Mouse (Mus musculus) testis, adult 2 months (tissue): ENCODE measurements at regions not wholly inside any gene's neighbourhood (a gene's known extent, or its start where the extent isn't known, plus 50 kb on each side); places are given as distances from the start of the nearest gene placed in this dataset.

Source experiments
- CTCF ChIP-seq: fragments of 200-500 bp; IDR thresholded peaks from 2 replicates; pipeline ENCODE4 v1.5.1; 2012; ENCODE audit warnings: low read depth, mild to moderate bottlenecking, inconsistent platforms, low read length, moderate library complexity; ENCODE audit not compliant: control insufficient read depth, insufficient read depth, insufficient replicate concordance
- POLR2A ChIP-seq: fragments of 200-500 bp; IDR thresholded peaks from 2 replicates; pipeline ENCODE4 v1.6.1; 2012; ENCODE audit warnings: low read depth, mild to moderate bottlenecking, inconsistent platforms, low read length, moderate library complexity; ENCODE audit not compliant: control insufficient read depth

- no peak for TF ChIP-seq POLR2A
- TF ChIP-seq CTCF, result no peak
Measured at GRCm38 (mm10) chr3:63187836-63188440, 53.4 kb upstream of the Mme start.
